Mouse (Mus musculus) heart, embryonic 15.5 days (tissue): ENCODE measurements at regions not wholly inside any gene's neighbourhood (a gene's known extent, or its start where the extent isn't known, plus 50 kb on each side); places are given as distances from the start of the nearest gene placed in this dataset.

Experiments
- ATAC-seq: fragments of 200-750 bp; cut with Nextera tagmentation; replicated peaks from 2 replicates; pipeline ENCODE4 v1.8.0; 2017; ENCODE audit warnings: low read depth, moderate TSS enrichment; ENCODE audit not compliant: insufficient number of reproducible peaks, insufficient read depth, low FRiP score
- H3K27ac ChIP-seq: fragments of 300-500 bp; sonication (generic); 2 replicates; pipeline ENCODE4 v1.5.1; 2015; ENCODE audit warnings: mild to moderate bottlenecking, inconsistent platforms
- H3K27me3 ChIP-seq: fragments of 300-500 bp; sonication (generic); 2 replicates; pipeline ENCODE4 v1.6.1; 2015; ENCODE audit warnings: inconsistent platforms
- H3K36me3 ChIP-seq: fragments of 300-500 bp; sonication (generic); 2 replicates; pipeline ENCODE4 v1.6.1; 2015; ENCODE audit warnings: mild to moderate bottlenecking, inconsistent platforms
- H3K4me1 ChIP-seq: fragments of 300-500 bp; sonication (generic); replicated peaks from 2 replicates; pipeline ENCODE4 v1.6.1; 2015; ENCODE audit warnings: inconsistent platforms
- H3K4me2 ChIP-seq: fragments of 300-500 bp; sonication (generic); 2 replicates; pipeline ENCODE4 v1.6.1; 2015; ENCODE audit warnings: inconsistent platforms, mild to moderate bottlenecking, moderate library complexity
- H3K4me3 ChIP-seq: fragments of 300-500 bp; sonication (generic); 2 replicates; pipeline ENCODE4 v1.5.1; 2015; ENCODE audit warnings: mild to moderate bottlenecking, inconsistent platforms
- H3K9ac ChIP-seq: fragments of 300-500 bp; sonication (generic); 2 replicates; pipeline ENCODE4 v1.6.1; 2015; ENCODE audit warnings: mild to moderate bottlenecking, inconsistent platforms
- H3K9me3 ChIP-seq: fragments of 300-500 bp; sonication (generic); replicated peaks from 2 replicates; pipeline ENCODE4 v1.6.1; 2016; ENCODE audit warnings: inconsistent platforms
- WGBS: fragments of 180-500 bp; shearing (Covaris S2); methylation state at CpG from one replicate; pipeline ENCODE4 v1.1.7; 2015; ENCODE audit warnings: mixed read lengths; 5-methylcytosine and 5-hydroxymethylcytosine counted together

GRCm38 (mm10) chr5:106365094-106365493 is 92.9 kb downstream of the Barhl2 start:
- no peak for ATAC-seq
- Histone ChIP-seq H3K27ac (no peak overlapping the region), H3K4me1 (no peaks in the 10 kb centered on the region), H3K9me3 (no peaks in the 10 kb centered on the region), H3K36me3 (no peaks in the 10 kb centered on the region), H3K4me3 (no peak overlapping the region), H3K4me2 (no peak overlapping the region), H3K27me3 (no peaks in the 10 kb centered on the region), H3K9ac (no peak overlapping the region)
- 34% methylated on average over 8 of the region's 8 CpGs for WGBS

DNA sequence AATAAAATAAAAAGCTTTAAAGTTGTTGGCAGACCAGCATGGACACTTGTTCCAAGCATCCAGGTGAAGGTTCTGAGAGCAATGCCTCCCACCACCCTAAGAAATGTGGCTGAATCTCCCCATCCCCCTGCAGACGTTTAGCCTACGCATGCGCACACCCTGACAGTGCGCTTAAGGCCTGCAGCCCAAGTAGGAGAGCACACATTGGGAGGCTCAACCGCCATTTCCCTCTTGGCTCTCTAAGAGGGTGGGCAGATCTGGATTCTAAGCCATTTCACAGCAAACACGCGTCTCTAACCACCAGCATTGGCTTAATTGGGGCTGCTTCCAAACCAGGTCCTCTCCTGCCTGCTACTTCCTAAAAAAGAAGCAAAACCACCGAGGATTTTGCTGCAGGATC is 106.6 kb downstream of the Barhl2 start:
- H3K27ac ChIP-seq: no peak overlapping the region
- ATAC-seq: no peak
- 81% methylated on average over 8 of the region's 8 CpGs for WGBS
- H3K9ac ChIP-seq: no peak overlapping the region
- no peaks in the 10 kb centered on the region for H3K36me3 ChIP-seq
- no peaks in the 10 kb centered on the region for H3K27me3 ChIP-seq
- no peaks in the 10 kb centered on the region for H3K4me1 ChIP-seq
- no peaks in the 10 kb centered on the region for H3K9me3 ChIP-seq
- no peak overlapping the region for H3K4me3 ChIP-seq
- no peak overlapping the region for H3K4me2 ChIP-seq

DNA sequence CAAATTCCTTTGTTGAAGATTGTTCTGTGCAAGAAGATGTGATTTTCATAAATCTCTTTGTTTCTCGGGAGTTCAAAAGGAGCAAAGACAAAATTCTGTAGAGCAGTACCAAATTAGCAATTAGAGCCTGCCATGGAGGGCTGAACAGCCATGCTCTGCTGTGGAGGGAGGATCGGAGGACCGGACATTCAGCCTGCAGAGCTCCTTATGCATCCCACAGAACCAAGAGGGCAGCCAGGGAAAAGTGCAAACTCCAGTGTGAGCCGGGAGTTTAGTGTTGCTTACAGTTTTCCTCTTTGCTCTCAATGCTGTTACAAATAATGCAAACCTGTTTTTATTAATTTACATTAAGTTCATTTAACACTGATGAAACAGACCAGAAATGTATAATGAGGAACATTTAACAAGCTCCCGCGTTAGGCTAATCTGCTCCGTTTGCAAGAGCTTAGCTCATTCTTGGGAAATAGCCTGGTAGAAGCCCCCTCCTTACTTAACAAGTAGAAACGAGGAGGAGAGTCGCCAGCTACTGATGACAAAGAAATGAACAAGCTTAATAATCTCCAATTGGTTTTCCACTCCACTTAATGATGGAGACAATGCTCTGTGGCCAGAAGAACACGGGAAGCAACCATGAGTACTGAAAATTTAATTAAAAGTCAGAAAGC is 108.0 kb downstream of the Barhl2 start:
- no peaks in the 10 kb centered on the region for H3K36me3 ChIP-seq
- H3K4me1 ChIP-seq: no peaks in the 10 kb centered on the region
- no peak overlapping the region for H3K4me2 ChIP-seq
- H3K27me3 ChIP-seq: 0 out of 2 replicates have a peak, but pooled peaks cover 4% of the 10 kb centered on the region
- WGBS: 63% methylated on average over 10 of the region's 10 CpGs
- no peaks in the 10 kb centered on the region for H3K9me3 ChIP-seq
- no peak overlapping the region for H3K4me3 ChIP-seq
- H3K27ac ChIP-seq: no peak overlapping the region
- ATAC-seq: no peak
- H3K9ac ChIP-seq: no peak overlapping the region

- H3K36me3 ChIP-seq: no peaks in the 10 kb centered on the region
- 5% methylated on average over 8 of the region's 8 CpGs for WGBS
- H3K27me3 ChIP-seq: peaks cover 15% of the 10 kb centered on the region
- H3K4me2 ChIP-seq: 0 out of 2 replicates have a peak overlapping the region, but pooled peaks have one; percentile 12
- 0 out of 2 replicates have a peak, but pooled peaks cover 4% of the 10 kb centered on the region for H3K4me1 ChIP-seq
- no peak for ATAC-seq
- H3K27ac ChIP-seq: no peak overlapping the region
- no peak overlapping the region for H3K9ac ChIP-seq
- no peak overlapping the region for H3K4me3 ChIP-seq
- no peaks in the 10 kb centered on the region for H3K9me3 ChIP-seq
Measured at GRCm38 (mm10) chr5:106344308-106344707, 113.7 kb downstream of the Barhl2 start.

DNA sequence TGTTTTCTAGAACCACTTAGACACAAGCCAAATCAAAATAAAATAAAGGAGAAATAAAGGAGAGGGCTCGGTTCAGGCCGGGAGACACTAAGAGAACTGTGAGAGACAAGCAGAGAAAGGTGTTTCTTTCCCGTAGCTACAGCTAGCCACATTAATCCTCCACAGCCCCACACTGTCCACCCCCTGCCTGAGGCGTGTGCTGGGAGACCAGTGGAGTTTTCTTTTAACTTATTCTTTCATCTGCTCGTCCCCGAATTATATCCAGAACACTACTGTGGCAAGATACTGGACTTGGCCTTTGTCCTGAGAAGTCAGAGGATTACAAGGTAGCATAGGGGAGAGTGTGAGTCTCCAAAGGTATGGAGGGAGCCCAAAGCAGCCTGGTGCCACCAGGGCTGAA is 114.4 kb downstream of the Barhl2 start:
- Histone ChIP-seq H3K27ac (no peak overlapping the region), H3K27me3 (peaks cover 15% of the 10 kb centered on the region), H3K4me1 (0 out of 2 replicates have a peak, but pooled peaks cover 4% of the 10 kb centered on the region), H3K4me3 (no peak overlapping the region), H3K9me3 (no peaks in the 10 kb centered on the region), H3K9ac (no peak overlapping the region), H3K4me2 (no peak overlapping the region), H3K36me3 (no peaks in the 10 kb centered on the region)
- ATAC-seq: no peak
- 32% methylated on average over 6 of the region's 6 CpGs for WGBS

DNA sequence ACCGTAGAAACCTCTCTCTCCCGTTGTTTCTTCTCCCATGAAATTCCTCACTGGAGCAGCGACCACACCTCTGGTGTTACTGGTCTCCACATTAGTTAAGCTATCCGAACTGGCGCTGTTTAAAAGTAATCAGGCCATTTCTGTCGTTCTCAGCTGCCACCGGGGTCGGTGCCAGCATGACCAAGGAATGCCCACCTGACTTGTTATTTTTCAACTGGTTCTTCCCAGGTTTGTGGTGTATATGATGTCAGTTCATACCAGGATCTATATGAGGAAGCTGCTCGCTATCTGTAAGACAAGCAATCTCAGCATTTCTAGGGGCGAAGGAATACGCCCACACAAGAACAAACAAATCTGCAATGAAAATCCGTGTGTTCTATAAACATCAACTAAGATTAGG is 116.6 kb downstream of the Barhl2 start:
- no peak overlapping the region for H3K27ac ChIP-seq
- 59% methylated on average over 12 of the region's 12 CpGs for WGBS
- H3K9me3 ChIP-seq: no peaks in the 10 kb centered on the region
- no peak overlapping the region for H3K9ac ChIP-seq
- 0 out of 2 replicates have a peak, but pooled peaks cover 4% of the 10 kb centered on the region for H3K4me1 ChIP-seq
- H3K36me3 ChIP-seq: no peaks in the 10 kb centered on the region
- peaks cover 15% of the 10 kb centered on the region for H3K27me3 ChIP-seq
- no peak for ATAC-seq
- H3K4me2 ChIP-seq: no peak overlapping the region
- H3K4me3 ChIP-seq: no peak overlapping the region

- H3K9ac ChIP-seq: no peak overlapping the region
- no peaks in the 10 kb centered on the region for H3K4me1 ChIP-seq
- no peaks in the 10 kb centered on the region for H3K27me3 ChIP-seq
- no peaks in the 10 kb centered on the region for H3K36me3 ChIP-seq
- no peak overlapping the region for H3K4me3 ChIP-seq
- ATAC-seq: no peak
- no peaks in the 10 kb centered on the region for H3K9me3 ChIP-seq
- H3K4me2 ChIP-seq: no peak overlapping the region
- WGBS: 78% methylated on average over 11 of the region's 11 CpGs
- H3K27ac ChIP-seq: no peak overlapping the region
Measured at GRCm38 (mm10) chr5:106335639-106336038, 122.3 kb downstream of the Barhl2 start.

DNA sequence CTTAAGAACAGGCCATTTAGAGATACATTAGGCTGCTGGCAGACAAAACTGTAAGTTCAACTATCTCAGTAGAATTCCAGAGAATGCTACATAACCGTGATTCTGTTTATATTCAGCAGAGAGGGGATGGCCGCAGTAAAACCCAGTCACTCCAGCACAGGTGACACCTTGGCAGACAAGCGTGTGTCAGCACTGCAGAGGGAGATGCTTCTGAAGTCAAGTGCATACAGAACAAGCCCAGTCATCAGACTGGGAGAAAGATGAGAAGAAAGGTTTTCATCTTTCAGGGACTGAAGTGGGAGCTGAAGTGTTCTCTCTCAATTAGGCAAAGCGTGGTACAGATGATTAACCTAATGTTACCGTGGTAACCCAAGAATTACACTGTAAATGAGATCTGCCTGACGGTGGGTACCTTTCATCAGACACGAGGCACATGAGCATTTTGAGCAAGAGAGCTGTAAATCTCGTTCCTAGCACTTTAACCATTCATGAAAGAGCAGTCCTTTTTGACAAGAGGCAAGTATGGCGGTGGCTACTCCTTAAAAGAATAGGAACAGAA is 130.3 kb downstream of the Barhl2 start:
- WGBS: 65% methylated on average over 9 of the region's 9 CpGs
- H3K4me2 ChIP-seq: no peak overlapping the region

DNA sequence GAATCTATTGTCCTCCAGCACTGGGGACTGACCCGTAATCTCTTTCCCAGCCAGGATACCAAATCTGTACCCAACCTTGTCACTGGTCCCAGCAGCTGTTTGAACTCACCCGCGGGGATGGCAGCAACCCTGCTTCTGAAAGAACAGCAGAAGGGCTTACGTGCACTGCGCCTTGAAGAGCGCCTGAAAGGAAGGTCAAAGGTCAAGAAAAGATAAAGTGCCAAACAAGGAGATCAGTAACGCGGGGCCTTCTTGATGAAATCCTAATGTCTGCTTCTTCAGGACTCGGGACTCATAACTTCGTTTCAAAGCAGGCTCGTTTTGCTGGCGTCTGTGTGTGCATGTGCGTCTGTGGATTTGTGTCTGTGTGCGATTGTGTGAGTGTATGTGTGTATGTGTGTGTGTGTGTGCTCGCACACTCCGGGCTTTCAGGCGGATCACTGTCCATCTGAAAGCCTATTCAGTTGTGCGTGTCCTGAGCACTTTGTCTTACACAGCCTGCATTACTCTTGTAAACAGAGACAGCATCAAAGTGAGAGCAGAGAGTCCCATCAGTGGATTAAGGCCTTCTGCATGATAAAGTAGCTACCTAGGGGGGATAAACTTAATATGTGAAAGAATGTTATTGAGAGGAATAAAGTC is 135.3 kb downstream of the Barhl2 start:
- Histone ChIP-seq H3K4me3 (no peak overlapping the region), H3K4me2 (no peak overlapping the region), H3K4me1 (no peaks in the 10 kb centered on the region), H3K9ac (no peak overlapping the region), H3K27ac (no peak overlapping the region), H3K36me3 (no peaks in the 10 kb centered on the region), H3K9me3 (no peaks in the 10 kb centered on the region), H3K27me3 (no peaks in the 10 kb centered on the region)
- WGBS: 36% methylated on average over 18 of the region's 18 CpGs
- ATAC-seq: no peak

More for the DNA sequence above, 130.3 kb downstream of the Barhl2 start:
- H3K27ac ChIP-seq: no peak overlapping the region
- H3K4me1 ChIP-seq: no peaks in the 10 kb centered on the region
- H3K27me3 ChIP-seq: 0 out of 2 replicates have a peak, but pooled peaks cover 6% of the 10 kb centered on the region
- no peaks in the 10 kb centered on the region for H3K9me3 ChIP-seq
- H3K36me3 ChIP-seq: no peaks in the 10 kb centered on the region
- H3K9ac ChIP-seq: no peak overlapping the region
- no peak overlapping the region for H3K4me3 ChIP-seq
- ATAC-seq: no peak

DNA sequence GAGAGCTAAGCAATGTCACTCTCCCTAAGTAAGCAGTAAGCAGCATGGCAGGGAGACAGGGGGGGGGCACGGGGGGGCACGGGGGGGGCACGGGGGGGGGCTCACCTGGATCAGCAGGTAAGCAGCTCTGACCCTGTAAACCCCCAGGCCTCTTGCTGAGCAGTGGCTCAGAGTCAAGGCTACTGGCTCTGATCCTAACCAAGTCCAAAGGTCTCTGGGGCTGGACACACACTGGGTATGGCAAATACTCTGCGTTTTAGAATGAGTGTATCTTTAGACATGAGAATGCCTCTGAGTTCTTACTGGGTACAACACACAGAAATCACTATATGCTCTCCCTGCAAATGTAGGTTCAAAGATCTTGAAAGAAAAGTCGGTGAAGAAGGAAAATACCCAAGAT is 136.5 kb downstream of the Barhl2 start:
- 51% methylated on average over 5 of the region's 5 CpGs for WGBS
- Histone ChIP-seq H3K9me3 (no peaks in the 10 kb centered on the region), H3K4me3 (no peak overlapping the region), H3K27ac (no peak overlapping the region), H3K4me1 (no peaks in the 10 kb centered on the region), H3K4me2 (no peak overlapping the region), H3K9ac (no peak overlapping the region), H3K36me3 (no peaks in the 10 kb centered on the region), H3K27me3 (no peaks in the 10 kb centered on the region)
- no peak for ATAC-seq

DNA sequence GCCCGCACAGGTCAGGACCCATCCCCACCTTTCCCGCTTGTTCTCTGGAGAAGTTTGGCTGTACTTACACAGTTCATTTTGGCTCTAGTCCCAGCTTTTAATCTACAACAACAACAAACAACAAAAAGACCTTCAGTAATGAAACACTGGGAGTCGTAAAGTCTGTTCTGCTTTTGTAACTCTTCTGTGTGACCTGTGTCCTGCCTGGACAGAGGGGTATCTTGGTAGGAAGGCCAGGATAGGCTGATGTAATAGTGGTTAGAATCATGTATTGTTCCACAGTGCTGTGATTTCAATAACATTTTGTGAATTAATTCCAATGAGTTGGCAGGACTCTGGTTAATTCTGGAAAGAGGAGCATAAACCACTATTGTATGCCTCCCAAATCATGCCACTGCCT is 136.9 kb downstream of the Barhl2 start:
- Histone ChIP-seq H3K4me2 (no peak overlapping the region), H3K9me3 (no peaks in the 10 kb centered on the region), H3K36me3 (no peaks in the 10 kb centered on the region), H3K4me3 (no peak overlapping the region), H3K27me3 (no peaks in the 10 kb centered on the region), H3K9ac (no peak overlapping the region), H3K4me1 (no peaks in the 10 kb centered on the region), H3K27ac (no peak overlapping the region)
- WGBS: 57% methylated on average over 3 of the region's 3 CpGs
- ATAC-seq: no peak

- no peaks in the 10 kb centered on the region for H3K36me3 ChIP-seq
- no peaks in the 10 kb centered on the region for H3K4me1 ChIP-seq
- H3K4me3 ChIP-seq: no peak overlapping the region
- no peak for ATAC-seq
- no peak overlapping the region for H3K27ac ChIP-seq
- WGBS: 41% methylated on average over 6 of the region's 6 CpGs
- H3K9me3 ChIP-seq: no peaks in the 10 kb centered on the region
- H3K9ac ChIP-seq: no peak overlapping the region
- no peaks in the 10 kb centered on the region for H3K27me3 ChIP-seq
- H3K4me2 ChIP-seq: no peak overlapping the region
Measured at GRCm38 (mm10) chr5:106320039-106320438, 137.9 kb downstream of the Barhl2 start.
